Mouse (Mus musculus) cerebellum, adult 2 months (tissue): Measurements from ENCODE around the gene Gm13276. TPM values are rescaled to one million over a fixed set of nuclear protein-coding genes. Genes with fewer than 3 reads are reported as not detected.
"Not testable (repeated sequence)": the region's sequence is repeated elsewhere in the genome, so short reads cannot be mapped to it uniquely, and the experiment has no call there.

Source experiments
- DNase-seq, 2 experiments: peaks; one replicate each; pipeline ENCODE4 v3.0.0; 2021
- H3K27ac ChIP-seq: fragments of 200-500 bp; 2 replicates; pipeline ENCODE4 v1.5.1; 2012; ENCODE audit warnings: low read length, control low read depth, inconsistent platforms; ENCODE audit not compliant: insufficient read depth
- H3K27me3 ChIP-seq: fragments of 200-500 bp; 2 replicates; pipeline ENCODE4 v1.6.1; 2012; ENCODE audit warnings: inconsistent platforms, mild to moderate bottlenecking, low read length, moderate library complexity; ENCODE audit not compliant: control insufficient read depth, insufficient read depth
- H3K4me1 ChIP-seq: fragments of 200-500 bp; 2 replicates; pipeline ENCODE4 v1.6.1; 2011; ENCODE audit warnings: low read length; ENCODE audit not compliant: control insufficient read depth, insufficient read depth
- H3K4me3 ChIP-seq: fragments of 200-500 bp; replicated peaks from 2 replicates; pipeline ENCODE3; 2011; ENCODE audit warnings: mild to moderate bottlenecking, low read depth, low read length, control low read depth; ENCODE audit not compliant: insufficient read depth
- CTCF ChIP-seq: fragments of 200-500 bp; IDR thresholded peaks from 2 replicates; pipeline ENCODE4 v1.5.1; 2011; ENCODE audit warnings: low read depth, mild to moderate bottlenecking, control low read depth, low read length, moderate library complexity, borderline replicate concordance; ENCODE audit not compliant: insufficient read depth
- WGBS: fragments of 180-500 bp; shearing (Covaris S2); methylation state at CpG from one replicate; pipeline ENCODE4 v1.1.7; 2018; 5-methylcytosine and 5-hydroxymethylcytosine counted together
- polyA plus RNA-seq: library from polyadenylated mRNA; depleted of rRNA; stranded (reverse); fragments of >200 nt; gene quantifications from 2 replicates; pipeline ENCODE4 v1.2.3, GENCODE M21; 2012

The Gm13276 gene
- polyA plus RNA-seq, 1 experiment: not detected

GRCm38 (mm10) chr4:88782335-88782734 lies 3.2 kb upstream of the Gm13276 start:
- not testable (repeated sequence) for DNase-seq, H3K27me3 ChIP-seq, H3K4me1 ChIP-seq, H3K27ac ChIP-seq, H3K4me3 ChIP-seq
- under 1% methylated on average over 16 of the region's 31 CpGs for WGBS

- H3K4me1 ChIP-seq, H3K27ac ChIP-seq, H3K4me3 ChIP-seq, H3K27me3 ChIP-seq: not testable (repeated sequence)
- peak; percentile 80 for DNase-seq
- WGBS: 0% methylated on average over 3 of the region's 28 CpGs
- peak; percentile 45 for TF ChIP-seq CTCF
These were observed 2.9 kb downstream of the Gm13276 start, which contains the start of gene Gm13277 for GRCm38 (mm10) chr4:88788402-88788801. Gm13277 (plus strand) TSS chr4:88788632.

DNA sequence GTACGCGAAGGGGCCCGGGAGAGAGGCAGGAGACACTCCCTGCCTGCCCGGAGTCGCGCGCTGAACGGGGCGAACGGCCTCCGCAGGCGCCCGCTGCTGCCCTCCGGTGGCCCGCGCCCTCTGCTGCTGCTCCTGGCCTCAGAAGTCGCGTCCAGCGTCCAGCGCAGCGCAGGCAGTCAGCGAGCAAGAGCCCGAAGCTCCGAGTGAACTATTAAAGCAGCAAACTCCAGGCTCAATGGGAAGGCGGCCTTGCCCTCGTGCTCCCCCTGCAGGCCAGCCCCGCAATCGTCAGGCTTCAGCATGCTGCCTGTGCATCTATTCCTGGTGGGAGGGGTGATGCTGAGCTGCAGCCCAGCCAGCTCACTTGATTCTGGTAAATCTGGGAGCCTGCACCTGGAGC lies 5.7 kb downstream of the Gm13276 start, which contains the start of gene Gm13278:
TSS of gene Gm13278 (plus strand) at position 301 of the 400 bp plus-strand sequence.
- H3K4me1 ChIP-seq, H3K27me3 ChIP-seq, H3K27ac ChIP-seq, H3K4me3 ChIP-seq, DNase-seq: not testable (repeated sequence)
- no CpG with 5 or more reads among the region's 28 CpGs for WGBS

- not testable (repeated sequence) for H3K27ac ChIP-seq, H3K4me3 ChIP-seq, H3K4me1 ChIP-seq, H3K27me3 ChIP-seq
- peak; percentile 9; the same call in 1 of the 2 replicates for TF ChIP-seq CTCF
- DNase-seq: peak; percentile 61 to 81
- WGBS: under 1% methylated on average over 15 of the region's 52 CpGs
These were observed 8.6 kb downstream of the Gm13276 start, which contains the start of gene Gm13275 for GRCm38 (mm10) chr4:88793936-88794675. Gm13275 (plus strand) TSS chr4:88794487.

GRCm38 (mm10) chr4:88797097-88797496 lies 11.6 kb downstream of the Gm13276 start, which contains the start of gene Gm13279:
Gm13279 (plus strand) TSS chr4:88797397.
- H3K4me1 ChIP-seq, DNase-seq, H3K27ac ChIP-seq, H3K27me3 ChIP-seq, H3K4me3 ChIP-seq: not testable (repeated sequence)
- no CpG with 5 or more reads among the region's 28 CpGs for WGBS

DNA sequence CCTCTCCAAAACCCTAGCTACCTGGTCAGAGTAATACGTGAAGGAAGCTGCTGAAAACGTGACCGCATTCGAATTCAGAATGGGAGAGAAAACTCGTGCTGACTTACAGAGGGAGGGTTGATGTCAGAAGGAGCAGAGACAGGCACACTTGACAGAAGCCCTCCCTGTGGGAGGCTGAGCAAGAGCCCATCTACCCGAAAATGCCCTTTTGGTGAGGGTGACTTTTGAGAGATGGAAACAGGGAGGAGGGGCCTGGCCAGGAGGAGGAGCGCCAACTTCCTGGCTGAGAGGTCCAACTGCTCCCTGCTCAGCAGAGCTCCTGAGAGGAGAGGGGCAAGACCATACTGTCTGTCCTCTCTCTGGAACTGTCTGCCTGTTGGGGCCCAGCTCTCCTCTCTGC lies 13.9 kb downstream of the Gm13276 start, which contains the start of gene Gm13285:
TSS of gene Gm13285 (plus strand) at position 301 of the 400 bp plus-strand sequence.
- H3K27ac ChIP-seq, H3K4me1 ChIP-seq, H3K4me3 ChIP-seq, DNase-seq, H3K27me3 ChIP-seq: not testable (repeated sequence)
- WGBS: 12% methylated on average over 6 of the region's 7 CpGs

DNA sequence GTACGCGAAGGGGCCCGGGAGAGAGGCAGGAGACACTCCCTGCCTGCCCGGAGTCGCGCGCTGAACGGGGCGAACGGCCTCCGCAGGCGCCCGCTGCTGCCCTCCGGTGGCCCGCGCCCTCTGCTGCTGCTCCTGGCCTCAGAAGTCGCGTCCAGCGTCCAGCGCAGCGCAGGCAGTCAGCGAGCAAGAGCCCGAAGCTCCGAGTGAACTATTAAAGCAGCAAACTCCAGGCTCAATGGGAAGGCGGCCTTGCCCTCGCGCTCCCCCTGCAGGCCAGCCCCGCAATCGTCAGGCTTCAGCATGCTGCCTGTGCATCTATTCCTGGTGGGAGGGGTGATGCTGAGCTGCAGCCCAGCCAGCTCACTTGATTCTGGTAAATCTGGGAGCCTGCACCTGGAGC lies 17.4 kb downstream of the Gm13276 start, which contains the start of gene Gm13287:
TSS of gene Gm13287 (plus strand) at position 301 of the 400 bp plus-strand sequence.
- no CpG with 5 or more reads among the region's 29 CpGs for WGBS
- not testable (repeated sequence) for H3K4me1 ChIP-seq, H3K27me3 ChIP-seq, H3K27ac ChIP-seq, H3K4me3 ChIP-seq, DNase-seq

- not testable (repeated sequence) for H3K27me3 ChIP-seq, DNase-seq, H3K4me1 ChIP-seq, H3K27ac ChIP-seq, H3K4me3 ChIP-seq
- WGBS: no CpG with 5 or more reads among the region's 8 CpGs
These were observed 19.7 kb downstream of the Gm13276 start, which contains the start of gene Gm13288 for GRCm38 (mm10) chr4:88805231-88805630. Gm13288 (plus strand) TSS chr4:88805531.

DNA sequence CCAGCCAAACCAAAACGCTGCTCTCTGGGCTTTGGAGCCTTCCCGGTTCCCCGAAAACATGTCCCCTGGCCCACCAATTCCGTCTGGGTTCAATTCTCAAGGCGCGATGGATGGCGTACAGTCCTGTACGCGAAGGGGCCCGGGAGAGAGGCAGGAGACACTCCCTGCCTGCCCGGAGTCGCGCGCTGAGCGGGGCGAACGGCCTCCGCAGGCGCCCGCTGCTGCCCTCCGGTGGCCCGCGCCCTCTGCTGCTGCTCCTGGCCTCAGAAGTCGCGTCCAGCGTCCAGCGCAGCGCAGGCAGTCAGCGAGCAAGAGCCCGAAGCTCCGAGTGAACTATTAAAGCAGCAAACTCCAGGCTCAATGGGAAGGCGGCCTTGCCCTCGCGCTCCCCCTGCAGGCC lies 20.3 kb downstream of the Gm13276 start:
- peak; percentile 29 to 33 for DNase-seq
- under 1% methylated on average over 23 of the region's 34 CpGs for WGBS
- not testable (repeated sequence) for H3K27ac ChIP-seq, H3K4me3 ChIP-seq, H3K4me1 ChIP-seq, H3K27me3 ChIP-seq
